Mouse (Mus musculus) intestine, embryonic 14.5 days (tissue): ENCODE measurements around the gene Mbnl2. TPM values are rescaled to one million over a fixed set of nuclear protein-coding genes. Genes with fewer than 3 reads are reported as not detected.

Experiments used
- ATAC-seq: fragments of 200-750 bp; cut with Nextera tagmentation; replicated peaks from 2 replicates; pipeline ENCODE4 v1.8.0; 2017; ENCODE audit warnings: low read depth, moderate number of reproducible peaks, moderate TSS enrichment, moderate library complexity; ENCODE audit not compliant: low FRiP score, low TSS enrichment
- DNase-seq: peaks from one replicate; pipeline ENCODE4 v3.0.0-alpha.2; 2018; ENCODE audit warnings: low spot score
- H3K27ac ChIP-seq: fragments of 300-500 bp; sonication (generic); 2 replicates; pipeline ENCODE4 v1.5.1; 2014; ENCODE audit warnings: low read depth, mild to moderate bottlenecking, control low read depth
- H3K27me3 ChIP-seq: fragments of 300-500 bp; sonication (generic); replicated peaks from 2 replicates; pipeline ENCODE4 v1.6.1; 2014; ENCODE audit warnings: low read length, control low read depth; ENCODE audit not compliant: control insufficient read depth, insufficient read depth
- H3K36me3 ChIP-seq: fragments of 300-500 bp; sonication (generic); 2 replicates; pipeline ENCODE4 v1.6.1; 2014; ENCODE audit warnings: low read length, control low read depth; ENCODE audit not compliant: control insufficient read depth, insufficient read depth
- H3K4me1 ChIP-seq: fragments of 300-500 bp; sonication (generic); replicated peaks from 2 replicates; pipeline ENCODE4 v1.6.1; 2014; ENCODE audit warnings: low read length, control low read depth, mixed read lengths; ENCODE audit not compliant: control insufficient read depth, insufficient read depth
- H3K4me2 ChIP-seq: fragments of 300-500 bp; sonication (generic); 2 replicates; pipeline ENCODE4 v1.6.1; 2014; ENCODE audit warnings: low read length
- H3K4me3 ChIP-seq: fragments of 300-500 bp; sonication (generic); 2 replicates; pipeline ENCODE4 v1.5.1; 2014; ENCODE audit warnings: low read depth, low read length, control low read depth, mixed read lengths
- H3K9ac ChIP-seq: fragments of 300-500 bp; sonication (generic); 2 replicates; pipeline ENCODE4 v1.6.1; 2014; ENCODE audit warnings: mild to moderate bottlenecking, low read length
- H3K9me3 ChIP-seq: fragments of 300-500 bp; sonication (generic); 2 replicates; pipeline ENCODE4 v1.6.1; 2016; ENCODE audit warnings: low read length, control low read depth; ENCODE audit not compliant: control insufficient read depth
- WGBS: fragments of 180-500 bp; shearing (Covaris S2); extraction: QIAGEN DNeasy Blood & Tissue Kit; methylation state at CpG from one replicate; pipeline ENCODE4 v1.1.7; 2014; 5-methylcytosine and 5-hydroxymethylcytosine counted together
- polyA plus RNA-seq: library from polyadenylated mRNA; unstranded; fragments of >200 nt; fragmentation: Nextera tagmentation; extraction: Ambion mirVana; gene quantifications from 2 replicates; pipeline ENCODE4 v1.2.1, GENCODE M21; 2014

Mbnl2 gene
- polyA plus RNA-seq, 1 experiment from 2014 or later = 111 TPM

DNA sequence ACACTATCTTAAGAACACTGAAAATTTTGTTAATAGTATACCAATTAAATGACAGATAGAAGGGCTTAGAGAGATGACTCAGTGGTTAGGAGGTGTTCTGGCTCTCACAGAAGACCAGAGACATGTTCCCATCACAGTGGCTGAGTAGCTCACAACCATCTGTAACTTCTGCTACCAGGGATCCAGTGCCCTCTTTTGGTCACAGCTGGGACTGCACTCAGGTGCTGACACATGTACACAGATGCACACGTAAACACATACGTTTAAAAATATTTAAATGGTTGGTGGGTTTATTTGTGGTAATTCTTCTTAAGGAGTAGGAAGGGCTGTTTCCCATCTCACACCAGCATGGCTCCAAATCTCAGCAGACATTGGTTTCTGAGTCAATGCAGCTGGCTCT is 19.3 kb upstream of the Mbnl2 start:
- H3K4me3 ChIP-seq = no peak overlapping the region
- no peaks in the 10 kb centered on the region for H3K36me3 ChIP-seq
- 65% methylated on average over 2 of the region's 2 CpGs for WGBS
- DNase-seq (no peak), ATAC-seq (no peak)
- no peaks in the 10 kb centered on the region for H3K9me3 ChIP-seq
- no peak overlapping the region for H3K4me2 ChIP-seq
- H3K9ac ChIP-seq = no peak overlapping the region
- H3K4me1 ChIP-seq = peaks cover 12% of the 10 kb centered on the region
- no peaks in the 10 kb centered on the region for H3K27me3 ChIP-seq
- H3K27ac ChIP-seq = peak overlapping the region; percentile 36; the same call in 1 of the 2 replicates

DNA sequence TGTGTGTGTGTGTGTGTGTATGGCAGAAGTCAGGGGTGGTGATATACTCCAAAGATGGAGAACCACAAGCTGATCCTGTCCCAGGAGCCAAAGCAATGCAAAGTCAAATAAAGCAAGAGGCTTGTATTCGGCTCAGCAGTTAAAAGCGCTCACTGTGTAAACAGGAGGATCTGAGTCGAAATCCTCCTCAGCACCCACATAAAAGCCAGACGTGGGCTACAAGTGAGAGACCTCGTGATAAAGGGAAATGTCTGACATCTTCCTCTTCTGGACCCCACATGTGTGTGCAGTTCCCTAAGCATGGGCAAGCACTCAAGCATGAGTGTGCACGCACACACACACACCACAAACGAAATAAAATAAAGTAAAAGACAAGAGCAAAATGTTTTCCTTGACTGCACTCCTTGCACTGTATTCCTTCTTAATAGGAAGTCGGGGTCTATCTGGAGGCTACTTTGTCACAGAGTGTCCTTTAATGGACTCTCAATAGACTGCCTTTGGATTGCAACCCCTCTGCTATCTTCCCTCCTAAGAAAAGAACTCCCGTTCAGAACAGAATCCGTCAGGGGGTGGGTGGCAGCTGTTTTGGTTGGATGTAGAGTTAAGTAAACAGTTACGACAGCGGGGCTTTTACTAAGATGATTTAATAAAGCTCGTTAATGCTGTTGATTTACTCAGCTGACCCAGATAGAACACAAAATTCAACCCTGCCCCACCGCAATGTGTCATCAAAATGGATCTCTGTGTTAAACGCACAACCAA is 18.7 kb upstream of the Mbnl2 start:
- no peak overlapping the region for H3K4me3 ChIP-seq
- no peaks in the 10 kb centered on the region for H3K27me3 ChIP-seq
- peak overlapping the region; percentile 36 for H3K27ac ChIP-seq
- H3K9me3 ChIP-seq = no peaks in the 10 kb centered on the region
- peak overlapping the region; percentile 24 for H3K4me2 ChIP-seq
- H3K4me1 ChIP-seq = peaks cover 12% of the 10 kb centered on the region
- ATAC-seq = 0 out of 2 replicates have a peak, but pooled peaks have one; percentile 41
- no peak overlapping the region for H3K9ac ChIP-seq
- H3K36me3 ChIP-seq = no peaks in the 10 kb centered on the region
- 17% methylated on average over 15 of the region's 15 CpGs for WGBS
- no peak for DNase-seq

DNA sequence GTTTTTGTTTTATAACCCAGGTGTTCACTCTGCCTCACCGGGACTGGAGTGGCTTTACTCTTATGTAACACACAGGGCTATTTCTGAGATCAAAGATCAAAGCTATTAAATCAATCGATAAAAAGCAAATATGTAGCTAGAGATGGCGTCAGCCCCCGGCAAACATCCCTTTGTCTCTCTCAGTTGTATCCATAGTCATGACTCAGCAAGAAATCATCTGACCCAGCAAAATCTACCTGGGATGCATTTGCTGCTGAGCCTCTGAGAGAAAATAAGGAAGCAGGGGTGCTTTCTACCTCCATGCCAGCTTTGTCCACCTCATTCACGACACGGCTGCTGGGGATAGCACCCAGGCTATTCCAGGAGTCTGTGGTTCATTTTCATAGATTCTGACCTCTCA is 18.0 kb upstream of the Mbnl2 start:
- Histone ChIP-seq H3K4me1 (peaks cover 12% of the 10 kb centered on the region), H3K9ac (no peak overlapping the region), H3K36me3 (no peaks in the 10 kb centered on the region), H3K27me3 (no peaks in the 10 kb centered on the region), H3K4me3 (no peak overlapping the region), H3K9me3 (no peaks in the 10 kb centered on the region), H3K4me2 (peak overlapping the region; percentile 24), H3K27ac (0 out of 2 replicates have a peak overlapping the region, but pooled peaks have one; percentile 36)
- no peak for DNase-seq
- 32% methylated on average over 6 of the region's 6 CpGs for WGBS
- ATAC-seq = peak; percentile 72; the same call in 1 of the 2 replicates

DNA sequence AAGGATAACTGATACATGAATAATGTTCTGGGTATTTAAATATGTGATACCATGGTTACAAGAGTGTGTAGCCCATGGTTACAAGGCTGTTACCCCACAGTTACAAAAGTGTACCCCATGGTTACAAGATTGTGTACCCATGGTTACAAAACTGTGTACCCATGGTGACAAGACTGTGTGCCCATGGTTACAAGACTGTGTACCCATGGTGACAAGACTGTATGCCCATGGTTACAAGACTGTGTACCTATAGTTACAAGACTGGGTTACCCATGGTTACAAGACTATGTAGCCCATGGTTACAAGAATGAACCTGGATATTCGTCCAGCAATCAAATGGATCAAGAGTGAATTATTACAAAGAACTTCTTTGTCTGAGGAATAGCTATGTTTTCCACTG is 16.0 kb upstream of the Mbnl2 start:
- Histone ChIP-seq H3K9ac (no peak overlapping the region), H3K27ac (no peak overlapping the region), H3K4me2 (no peak overlapping the region), H3K4me1 (peaks cover 12% of the 10 kb centered on the region), H3K9me3 (no peaks in the 10 kb centered on the region), H3K27me3 (no peaks in the 10 kb centered on the region), H3K36me3 (no peaks in the 10 kb centered on the region), H3K4me3 (no peak overlapping the region)
- WGBS = 71% methylated on average over 1 of the region's 1 CpGs
- DNase-seq (no peak), ATAC-seq (no peak)

DNA sequence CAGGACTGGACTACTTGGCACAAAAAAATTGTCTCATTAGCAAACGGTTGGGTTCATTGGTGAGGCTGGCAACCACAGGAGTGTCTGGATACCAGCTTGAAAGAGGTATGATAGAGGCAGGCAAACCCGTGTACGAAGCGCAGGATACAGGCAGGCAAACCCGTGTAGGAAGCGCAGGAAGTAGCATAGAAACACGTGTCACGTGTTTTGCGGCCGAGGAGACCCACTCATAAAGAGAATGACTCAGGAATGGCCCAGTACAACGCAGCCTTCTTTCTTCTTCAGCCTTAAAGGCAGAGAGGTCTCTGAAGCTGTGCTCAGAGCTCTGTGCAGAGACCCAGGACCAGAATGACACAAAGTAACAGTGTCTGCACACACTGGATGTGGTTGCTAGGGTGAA is 13.9 kb upstream of the Mbnl2 start:
- H3K9ac ChIP-seq = no peak overlapping the region
- no peak overlapping the region for H3K4me2 ChIP-seq
- whole genome bisulfite sequencing = 90% methylated on average over 11 of the region's 11 CpGs
- H3K27ac ChIP-seq = no peak overlapping the region
- no peaks in the 10 kb centered on the region for H3K9me3 ChIP-seq
- no peak overlapping the region for H3K4me3 ChIP-seq
- H3K36me3 ChIP-seq = no peaks in the 10 kb centered on the region
- no peaks in the 10 kb centered on the region for H3K27me3 ChIP-seq
- ATAC-seq = no peak
- peaks cover 9% of the 10 kb centered on the region for H3K4me1 ChIP-seq
- DNase-seq = no peak

DNA sequence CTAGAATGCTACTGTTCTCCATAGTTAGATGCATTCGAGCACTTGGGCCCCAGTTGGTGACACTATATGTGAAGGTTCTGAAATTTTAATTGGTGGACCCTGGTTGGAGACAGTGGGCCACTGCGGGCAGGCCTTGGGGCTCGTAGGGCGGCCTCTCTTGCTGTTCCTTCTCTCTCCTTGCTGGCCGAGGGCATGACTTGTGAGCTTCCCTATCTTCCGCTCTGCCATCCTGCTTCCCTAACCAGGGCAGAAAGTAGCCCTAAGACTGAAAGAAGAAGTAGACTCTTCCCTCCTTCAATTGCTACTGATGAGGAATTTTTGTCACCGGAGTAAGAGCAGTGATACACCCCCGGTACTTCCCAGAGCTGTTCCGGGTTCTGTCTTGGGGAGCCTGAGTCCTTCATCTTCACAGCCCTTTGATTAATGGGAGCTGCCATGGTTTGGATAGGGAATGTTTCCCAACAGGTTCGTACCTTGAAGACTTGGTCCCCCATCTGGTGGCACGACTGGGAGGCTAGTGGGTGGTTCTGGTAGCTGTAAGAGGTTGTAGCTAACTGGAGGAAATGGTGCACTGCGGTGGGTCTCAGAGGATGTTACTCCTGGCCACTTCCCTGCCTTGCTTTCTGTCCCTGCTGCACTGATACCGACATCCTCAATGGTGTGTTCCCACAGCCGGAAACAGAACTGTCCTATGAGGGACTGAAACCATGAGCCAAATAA is 12.6 kb upstream of the Mbnl2 start:
- no peak for DNase-seq
- no peaks in the 10 kb centered on the region for H3K9me3 ChIP-seq
- no peak overlapping the region for H3K4me2 ChIP-seq
- H3K4me1 ChIP-seq = no peaks in the 10 kb centered on the region
- H3K27me3 ChIP-seq = no peaks in the 10 kb centered on the region
- WGBS = 92% methylated on average over 14 of the region's 14 CpGs
- no peak overlapping the region for H3K27ac ChIP-seq
- no peaks in the 10 kb centered on the region for H3K36me3 ChIP-seq
- no peak overlapping the region for H3K4me3 ChIP-seq
- no peak for ATAC-seq
- H3K9ac ChIP-seq = no peak overlapping the region

DNA sequence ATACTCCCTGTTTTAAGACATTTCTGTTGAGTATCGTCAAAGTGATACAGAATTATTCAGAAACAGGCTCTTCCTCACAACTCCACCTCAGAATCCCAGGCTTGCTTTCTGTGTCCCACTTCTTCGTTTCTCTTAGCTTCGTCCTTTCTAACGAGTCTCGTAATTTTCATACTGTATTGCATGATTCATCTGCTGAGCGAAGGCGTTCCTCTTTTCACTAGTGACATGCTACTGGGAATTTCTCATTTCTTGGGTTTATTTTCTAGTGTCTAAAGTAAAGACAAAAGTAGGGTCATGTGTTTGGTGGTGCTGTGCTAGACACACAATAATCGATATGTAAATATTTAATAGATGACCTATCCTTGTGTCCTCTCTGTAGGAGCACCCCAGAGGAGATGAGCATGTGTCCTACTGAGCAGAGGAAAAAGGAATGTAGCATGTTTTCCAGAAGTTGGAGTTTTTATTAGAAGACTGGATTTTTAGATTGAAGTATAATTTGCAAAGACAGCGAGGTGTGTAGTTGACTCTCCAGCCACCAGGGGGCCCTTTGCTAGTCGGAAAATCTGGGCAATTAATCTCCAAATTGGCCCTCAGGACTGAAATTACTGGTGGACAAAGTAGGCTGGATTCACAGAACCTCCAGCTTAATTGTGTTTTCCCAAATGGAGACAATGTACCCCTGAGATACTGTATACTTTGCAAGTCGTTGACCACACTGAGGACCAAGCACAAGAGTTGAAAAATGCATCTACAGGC is 11.9 kb upstream of the Mbnl2 start:
- Histone ChIP-seq H3K4me3 (no peak overlapping the region), H3K27me3 (no peaks in the 10 kb centered on the region), H3K27ac (no peak overlapping the region), H3K4me1 (no peaks in the 10 kb centered on the region), H3K9ac (no peak overlapping the region), H3K4me2 (no peak overlapping the region), H3K9me3 (no peaks in the 10 kb centered on the region), H3K36me3 (no peaks in the 10 kb centered on the region)
- ATAC-seq (no peak), DNase-seq (peak; percentile 68)
- WGBS = 80% methylated on average over 11 of the region's 11 CpGs

DNA sequence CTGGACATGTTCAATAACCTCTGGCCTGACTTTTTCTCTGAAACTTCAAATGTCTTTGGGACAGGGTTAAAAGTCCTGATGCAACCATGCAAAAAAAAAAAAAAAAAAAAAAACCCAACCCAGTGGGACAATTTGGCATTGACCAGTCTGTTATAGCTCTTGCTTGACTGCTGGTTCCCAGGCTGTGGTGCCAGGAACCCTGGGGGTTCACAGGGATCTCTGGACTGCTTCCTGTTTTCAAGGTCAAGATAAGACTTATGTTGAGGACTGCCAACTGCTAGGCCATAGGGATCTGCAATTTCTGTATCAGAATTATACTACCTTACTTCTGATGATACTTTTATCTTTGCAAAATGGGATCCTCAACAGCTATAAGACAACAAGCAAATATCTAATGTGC is 9.6 kb upstream of the Mbnl2 start:
- Histone ChIP-seq H3K4me1 (0 out of 2 replicates have a peak, but pooled peaks cover 3% of the 10 kb centered on the region), H3K4me2 (no peak overlapping the region), H3K27ac (no peak overlapping the region), H3K4me3 (no peak overlapping the region), H3K36me3 (no peaks in the 10 kb centered on the region), H3K9ac (no peak overlapping the region), H3K27me3 (no peaks in the 10 kb centered on the region), H3K9me3 (no peaks in the 10 kb centered on the region)
- DNase-seq = no peak
- no peak for ATAC-seq
